In the genomic region with DNA sequence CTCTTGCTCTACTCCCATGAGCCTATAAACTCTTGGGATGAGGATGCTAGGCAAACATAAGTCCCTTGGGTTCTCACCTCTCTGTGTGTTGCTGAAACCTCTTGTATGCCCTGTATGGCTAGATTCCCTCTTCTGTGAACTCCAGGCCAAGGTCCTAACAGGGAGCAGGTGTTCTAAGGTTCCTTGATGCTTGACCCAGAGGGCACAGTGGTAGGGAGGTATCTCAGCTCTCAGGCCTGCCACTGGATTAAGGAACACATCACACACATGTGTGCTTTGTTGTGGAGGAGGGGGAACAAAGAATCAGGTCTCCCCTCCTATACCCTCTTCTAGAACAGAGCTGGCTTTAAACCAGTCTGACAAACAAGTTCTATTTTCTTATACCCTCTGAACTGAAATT, we compare ENCODE assay signal across 8 mouse cellular contexts. TPM values are rescaled to one million over a fixed set of nuclear protein-coding genes. Genes with fewer than 3 reads are reported as not detected.
DNase-seq lines count a peak whose midpoint lies in the region; ATAC-seq and TF ChIP-seq lines count a peak whose summit lies in the region.

TSS of gene Dnal4 (minus strand) at position 101 of the 400 bp plus-strand sequence.

- TF ChIP-seq POLR2A in bone marrow macrophage, adult 2 months (IDR thresholded peaks at IDR 0.05; ENCODE audit: borderline replicate concordance, low read depth, low read length), result no peak

- no peak within 1 kb of the TSS for H3K27ac ChIP-seq in bone marrow macrophage, adult 2 months (ENCODE audit: insufficient read depth, low read depth, low read length)
- H3K27ac ChIP-seq in heart, postnatal 0 days (ENCODE audit: low read depth), result no peak within 1 kb of the TSS
- H3K27ac ChIP-seq in limb, embryonic 11.5 days (replicated peaks; ENCODE audit: low read depth, low read length), result no peak within 1 kb of the TSS

- no peak within 1 kb of the TSS for H3K4me3 ChIP-seq in bone marrow macrophage, adult 2 months (ENCODE audit: insufficient read depth, low read length)
- no peak within 1 kb of the TSS for H3K4me3 ChIP-seq in heart, postnatal 0 days (ENCODE audit: low read depth, low read length)
- H3K4me3 ChIP-seq in limb, embryonic 11.5 days (ENCODE audit: low read depth, low read length), result no peak within 1 kb of the TSS

- no peaks in the 10 kb centered on the region for H3K36me3 ChIP-seq in heart, postnatal 0 days (replicated peaks; ENCODE audit: control insufficient read depth, insufficient read depth, low read length)
- H3K36me3 ChIP-seq in limb, embryonic 11.5 days (ENCODE audit: control insufficient read depth, insufficient read depth, low read length), result no peaks in the 10 kb centered on the region

- H3K4me1 ChIP-seq in bone marrow macrophage, adult 2 months (ENCODE audit: control insufficient read depth, insufficient read depth, low read length), result peaks cover 11% of the 10 kb centered on the region
- H3K4me1 ChIP-seq in heart, postnatal 0 days (ENCODE audit: control insufficient read depth, insufficient read depth), result peaks cover 10% of the 10 kb centered on the region; the same call in 1 of the 2 replicates
- peaks cover 5% of the 10 kb centered on the region; the same call in 1 of the 2 replicates for H3K4me1 ChIP-seq in limb, embryonic 11.5 days (ENCODE audit: control insufficient read depth, insufficient read depth, low read length)

- no peak for ATAC-seq in heart, postnatal 0 days (ENCODE audit: insufficient read depth, low read depth)
- ATAC-seq in limb, embryonic 11.5 days (ENCODE audit: insufficient number of reproducible peaks, low FRiP score, low TSS enrichment, low read depth), result no peak

- DNase-seq in left cerebral cortex, adult 18-20 months (ENCODE audit: low spot score in 2 of 2), result no peak
- no peak for DNase-seq in left cerebral cortex, adult 9 months (ENCODE audit: low spot score in 2 of 2)
- DNase-seq in heart, postnatal 0 days (ENCODE audit: low spot score), result no peak
- no peak for DNase-seq in limb, embryonic 11.5 days (ENCODE audit: low spot score)
- no peak for DNase-seq in right cerebral cortex, postnatal 36 days (ENCODE audit: low spot score in 2 of 2)
- no peak for DNase-seq in c-Kit-positive CD71-positive TER-119-positive erythroid progenitor cells, embryonic 14.5 days (ENCODE audit: low spot score)
- no peak for DNase-seq in kidney, adult 9 months

- H3K4me2 ChIP-seq in heart, postnatal 0 days (ENCODE audit: low read depth, low read length), result no peak within 1 kb of the TSS
- H3K4me2 ChIP-seq in limb, embryonic 11.5 days (ENCODE audit: low read depth, severe bottlenecking), result no peak within 1 kb of the TSS

- TF ChIP-seq CTCF in bone marrow macrophage, adult 2 months (IDR thresholded peaks at IDR 0.05; ENCODE audit: low read depth, low read length), result no peak
- no peak for TF ChIP-seq CTCF in heart, postnatal 0 days (IDR thresholded peaks at IDR 0.05; ENCODE audit: low read depth)

- H3K27me3 ChIP-seq in heart, postnatal 0 days (ENCODE audit: control insufficient read depth, insufficient read depth, low read length), result no peaks in the 10 kb centered on the region
- H3K27me3 ChIP-seq in limb, embryonic 11.5 days (ENCODE audit: control insufficient read depth, insufficient read depth, low read length), result no peaks in the 10 kb centered on the region

- no peak within 1 kb of the TSS for H3K9ac ChIP-seq in heart, postnatal 0 days (replicated peaks; ENCODE audit: low read depth, low read length)
- H3K9ac ChIP-seq in limb, embryonic 11.5 days (ENCODE audit: low read length), result no peak within 1 kb of the TSS

- no peak for TF ChIP-seq EP300 in heart, postnatal 0 days (IDR thresholded peaks at IDR 0.05; ENCODE audit: low read depth)

- no peaks in the 10 kb centered on the region for H3K9me3 ChIP-seq in heart, postnatal 0 days (replicated peaks; ENCODE audit: control insufficient read depth, low read length)
- no peaks in the 10 kb centered on the region for H3K9me3 ChIP-seq in limb, embryonic 11.5 days (ENCODE audit: control insufficient read depth, low read length)

RNA-seq across cellular contexts. Expression of gene Dnal4, which starts in this region (rescaled TPM):
- 10 to 100 TPM; 53.0 to 56.9 TPM for total RNA-seq in left cerebral cortex, adult 18-20 months (2021)
- polyA plus RNA-seq in bone marrow macrophage, adult 2 months (2012; ENCODE audit: insufficient read depth, insufficient read length, missing spikeins), result 23.9 and 26.0 TPM in 2 replicates
- total RNA-seq in heart, postnatal 0 days (2014; rRNA removed; ENCODE audit: low replicate concordance), result 25.9 and 35.5 TPM in 2 replicates
- polyA plus RNA-seq in heart, postnatal 0 days (2015; fragmentation: Nextera tagmentation; extraction: Ambion mirVana), result 35.5 and 38.9 TPM in 2 replicates
- 62.1 and 62.5 TPM in 2 replicates for polyA plus RNA-seq in limb, embryonic 11.5 days (2014; fragmentation: Nextera tagmentation; extraction: Ambion mirVana)
